Mouse (Mus musculus): ENCODE results near the gene Pard3b. TPM values are rescaled to one million over a fixed set of nuclear protein-coding genes. Genes with fewer than 3 reads are reported as not detected.

Gene Pard3b
- total RNA-seq, 2 experiments from 2014 or later = 12.1 to 15.6 TPM

DNA sequence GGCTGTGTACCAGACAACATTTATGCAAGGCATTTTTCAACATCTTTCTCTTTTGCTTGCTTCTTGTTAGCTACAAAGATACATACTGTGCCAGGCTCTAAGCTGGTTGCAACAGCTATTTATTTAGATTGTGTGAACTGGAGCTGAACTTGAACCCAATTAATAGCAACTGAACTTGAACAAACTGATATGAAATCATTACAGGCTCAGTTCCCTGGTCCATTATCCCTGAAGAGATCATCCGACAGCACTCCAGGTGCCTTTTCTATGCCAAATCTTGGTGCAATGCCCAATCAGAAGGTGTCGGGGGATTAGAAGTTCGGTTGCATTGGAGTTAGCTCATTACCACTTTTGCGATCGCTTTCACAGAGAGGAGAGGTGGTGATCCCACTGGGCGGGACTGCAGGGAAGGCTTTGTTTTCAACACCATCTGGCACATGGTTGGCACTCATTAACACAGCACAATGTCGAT lies 414.6 kb downstream of the Pard3b start:
- no peak for DNase-seq
- intact Hi-C loops (cut with DNase I) = no loop called here

GRCm38 (mm10) chr1:62055280-62055679 lies 416.7 kb downstream of the Pard3b start:
- intact Hi-C loops (cut with DNase I) = no loop called here
- no peak for DNase-seq

DNA sequence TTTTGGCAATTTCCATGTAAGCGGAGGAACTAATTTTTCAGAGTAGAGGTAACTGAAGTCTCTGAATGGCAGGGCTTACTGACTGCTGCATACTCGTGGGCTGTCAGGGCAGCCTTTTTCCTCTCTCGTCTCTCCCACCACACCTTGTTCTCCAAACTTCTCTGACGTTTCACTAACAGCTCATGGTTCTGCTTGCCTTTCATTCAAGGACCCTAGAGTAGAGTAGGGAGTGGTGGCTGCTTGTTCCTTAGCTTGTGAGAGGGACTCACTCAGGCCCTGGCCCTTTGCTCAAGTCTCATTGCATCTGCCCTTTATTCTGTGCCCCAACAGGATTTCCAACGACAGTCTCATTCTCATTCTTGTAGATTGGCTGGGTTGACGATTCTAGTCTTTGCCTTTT lies 432.0 kb downstream of the Pard3b start:
- intact Hi-C loops (cut with DNase I) = no loop called here
- DNase-seq = no peak

GRCm38 (mm10) chr1:62071139-62071538 lies 432.5 kb downstream of the Pard3b start:
- DNase-seq = no peak
- intact Hi-C loops (cut with DNase I) = no loop called here

- intact Hi-C loops (cut with DNase I) = no loop called here
Observed at GRCm38 (mm10) chr1:62076171-62076570, 437.5 kb downstream of the Pard3b start.

GRCm38 (mm10) chr1:62081129-62081528 lies 442.5 kb downstream of the Pard3b start:
- no peak for DNase-seq
- intact Hi-C loops (cut with DNase I) = no loop called here

More at GRCm38 (mm10) chr1:62076171-62076570, 437.5 kb downstream of the Pard3b start:
- DNase-seq = no peak

DNA sequence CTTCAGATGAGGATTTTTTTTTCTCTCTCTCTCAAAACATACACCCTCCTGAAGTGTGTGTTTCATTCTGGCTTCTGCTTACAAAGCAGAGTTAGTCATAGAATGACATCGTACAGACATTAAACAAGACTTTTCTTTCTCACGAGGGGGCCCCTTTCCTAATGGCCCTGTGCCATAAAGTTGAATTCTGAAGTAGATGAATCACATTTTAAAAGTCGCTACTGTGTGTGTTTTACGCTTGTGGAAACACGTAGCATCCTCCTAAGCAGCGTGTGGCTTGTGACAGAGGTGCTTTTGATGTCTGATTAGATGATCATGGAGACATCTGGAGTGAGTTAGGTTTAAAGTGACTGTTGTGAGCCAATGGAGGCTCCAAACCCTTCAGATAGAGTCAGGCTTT lies 447.4 kb downstream of the Pard3b start:
- intact Hi-C loops (cut with DNase I) = no loop called here
- no peak for DNase-seq

DNA sequence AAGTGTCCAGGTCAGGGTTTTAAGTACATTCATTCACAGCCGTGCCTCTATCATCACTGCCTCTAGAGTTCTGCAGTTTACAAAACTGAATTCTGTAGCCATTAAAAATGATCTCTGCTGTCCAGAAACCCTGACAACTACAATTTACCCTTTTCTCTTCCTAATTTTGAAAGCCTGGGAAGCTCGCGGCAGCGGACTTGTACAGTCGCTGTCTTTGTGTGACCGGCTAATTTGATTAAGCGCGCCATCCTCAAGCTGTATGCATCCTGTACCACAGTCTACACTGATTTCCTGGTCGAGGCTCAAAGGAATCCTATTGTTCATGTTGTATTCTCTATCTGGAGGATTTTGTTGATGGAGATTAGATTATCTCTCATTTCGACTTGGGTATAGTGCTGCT lies 448.8 kb downstream of the Pard3b start:
- intact Hi-C loops (cut with DNase I) = no loop called here
- DNase-seq = no peak

DNA sequence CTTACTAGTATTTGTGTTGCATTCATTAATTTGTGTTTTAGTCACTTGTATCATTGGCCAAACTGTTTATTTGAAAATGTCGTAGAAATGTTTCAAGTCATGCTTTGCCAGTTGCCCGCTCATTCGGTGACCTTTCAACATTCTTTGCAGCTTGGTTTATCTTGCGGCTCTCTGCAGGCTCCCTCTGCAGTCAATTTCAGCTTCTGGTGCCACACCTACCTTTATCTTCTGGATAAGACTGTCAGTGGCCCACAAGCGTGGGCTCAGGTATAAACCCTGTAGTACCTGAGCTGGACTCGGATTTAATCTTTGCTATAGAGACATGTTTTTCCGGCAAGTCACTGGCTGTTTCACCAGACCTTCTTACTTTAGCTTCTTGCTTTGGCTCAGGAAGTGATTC lies 456.3 kb downstream of the Pard3b start:
- intact Hi-C loops (cut with DNase I) = no loop called here
- DNase-seq = no peak

GRCm38 (mm10) chr1:62122426-62122825 lies 483.8 kb downstream of the Pard3b start:
- no peak for DNase-seq
- intact Hi-C loops (cut with DNase I) = no loop called here

- intact Hi-C loops (cut with DNase I) = no loop called here
- DNase-seq = no peak
Observed at GRCm38 (mm10) chr1:62129186-62129585, 490.6 kb downstream of the Pard3b start.

DNA sequence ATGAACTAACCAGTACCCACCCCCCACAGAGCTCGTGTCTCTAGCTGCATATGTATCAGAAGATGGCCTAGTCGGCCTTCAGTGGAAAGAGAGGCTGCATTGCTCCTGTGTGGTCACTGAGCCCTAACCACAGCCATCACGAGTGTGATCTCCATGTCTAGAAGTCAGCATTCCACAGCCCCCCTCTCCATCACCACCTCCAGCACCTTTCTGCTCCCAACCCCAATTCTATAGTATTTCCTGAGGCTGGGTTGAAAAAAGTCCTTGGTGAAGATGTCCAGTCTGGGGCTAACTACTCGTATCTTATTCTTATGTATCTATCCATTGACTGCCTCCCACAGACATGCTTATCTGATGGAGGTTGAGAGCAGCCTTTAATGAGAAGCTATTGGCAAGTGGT lies 509.5 kb downstream of the Pard3b start:
- no peak for DNase-seq
- intact Hi-C loops (cut with DNase I) = no loop called here

DNA sequence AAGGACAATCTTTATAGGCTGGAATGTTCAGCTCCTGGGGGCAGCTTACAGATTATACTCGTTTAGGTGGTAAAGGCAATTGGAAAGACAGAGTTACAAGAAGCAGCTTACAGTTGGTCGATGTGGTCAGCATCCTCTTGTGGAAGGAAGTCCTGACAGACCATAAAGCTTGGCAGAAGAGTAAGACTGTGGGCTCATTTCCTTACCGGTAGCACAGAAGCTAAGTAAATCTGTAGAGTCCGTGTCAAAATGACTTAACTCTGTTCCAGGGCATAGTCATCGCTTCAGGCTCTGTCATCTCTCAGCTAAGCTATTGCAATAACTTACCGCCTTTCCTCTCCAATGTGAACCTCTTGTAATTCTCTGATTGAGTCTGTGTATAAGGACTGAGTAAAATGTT lies 510.2 kb downstream of the Pard3b start:
- intact Hi-C loops (cut with DNase I) = no loop called here
- no peak for DNase-seq

- no peak for DNase-seq
- intact Hi-C loops (cut with DNase I) = no loop called here
Observed at GRCm38 (mm10) chr1:62155970-62156369, 517.3 kb downstream of the Pard3b start.

GRCm38 (mm10) chr1:62159592-62159991 lies 521.0 kb downstream of the Pard3b start:
- DNase-seq = no peak
- intact Hi-C loops (cut with DNase I) = no loop called here

- intact Hi-C loops (cut with DNase I) = loop anchor here (10.0 kb wide), 1 partner anchor 520 kb away; no protein-coding TSS in a partner anchor
- peak; percentile 6 to 16 for DNase-seq
Observed at GRCm38 (mm10) chr1:62175013-62175640, 536.5 kb downstream of the Pard3b start.

- peak in 1 of 2 experiments; percentile 6 for DNase-seq
- intact Hi-C loops (cut with DNase I) = loop anchor here (10.0 kb wide), 1 partner anchor 223 kb away; no protein-coding TSS in a partner anchor
Observed at GRCm38 (mm10) chr1:62181638-62182037, 543.0 kb downstream of the Pard3b start.

DNA sequence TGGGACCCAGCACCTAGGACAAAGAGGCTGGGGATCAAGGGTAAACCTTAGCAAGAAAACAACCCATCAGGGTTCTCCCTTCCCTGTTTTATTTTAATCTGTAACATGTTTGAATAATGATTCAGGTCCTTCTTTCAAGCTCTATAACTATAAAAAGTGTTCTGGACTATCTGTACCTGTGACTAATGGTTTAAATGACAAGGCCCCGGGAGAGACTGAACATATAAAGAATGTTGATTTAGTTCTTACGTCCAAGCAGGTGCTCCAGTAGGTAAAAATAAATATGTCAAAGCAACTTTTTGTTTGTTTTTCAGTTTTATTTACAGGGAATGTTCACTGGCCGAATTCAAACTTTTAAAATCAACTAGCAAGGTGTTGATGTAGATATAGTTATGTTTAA lies 544.0 kb downstream of the Pard3b start:
- DNase-seq = no peak
- intact Hi-C loops (cut with DNase I) = loop anchor here (10.0 kb wide), 1 partner anchor 222 kb away; no protein-coding TSS in a partner anchor

GRCm38 (mm10) chr1:62190786-62191185 lies 552.2 kb downstream of the Pard3b start:
- DNase-seq = no peak
- intact Hi-C loops (cut with DNase I) = no loop called here

- intact Hi-C loops (cut with DNase I) = no loop called here
- no peak for DNase-seq
Observed at GRCm38 (mm10) chr1:62197515-62197914, 558.9 kb downstream of the Pard3b start.

DNA sequence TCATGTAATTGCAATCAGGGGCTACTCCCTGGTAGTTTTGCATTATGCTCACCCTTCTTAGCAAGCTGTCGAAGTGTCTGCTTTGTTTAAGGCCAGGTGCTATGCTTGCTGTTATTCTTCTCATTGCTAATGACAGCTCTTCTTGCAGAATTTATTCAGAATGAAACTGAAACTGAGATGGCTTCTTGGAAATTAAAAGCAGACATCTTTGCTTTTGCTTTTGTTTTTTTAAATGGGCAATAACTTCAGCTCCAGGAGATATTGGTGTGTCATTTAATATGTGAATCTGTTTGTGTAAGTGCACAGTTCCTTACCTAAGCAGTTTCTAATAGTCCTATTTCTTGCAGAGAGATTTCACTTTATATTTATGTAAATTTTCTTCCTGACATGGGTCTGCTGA lies 562.3 kb downstream of the Pard3b start:
- no peak for DNase-seq
- intact Hi-C loops (cut with DNase I) = no loop called here

DNA sequence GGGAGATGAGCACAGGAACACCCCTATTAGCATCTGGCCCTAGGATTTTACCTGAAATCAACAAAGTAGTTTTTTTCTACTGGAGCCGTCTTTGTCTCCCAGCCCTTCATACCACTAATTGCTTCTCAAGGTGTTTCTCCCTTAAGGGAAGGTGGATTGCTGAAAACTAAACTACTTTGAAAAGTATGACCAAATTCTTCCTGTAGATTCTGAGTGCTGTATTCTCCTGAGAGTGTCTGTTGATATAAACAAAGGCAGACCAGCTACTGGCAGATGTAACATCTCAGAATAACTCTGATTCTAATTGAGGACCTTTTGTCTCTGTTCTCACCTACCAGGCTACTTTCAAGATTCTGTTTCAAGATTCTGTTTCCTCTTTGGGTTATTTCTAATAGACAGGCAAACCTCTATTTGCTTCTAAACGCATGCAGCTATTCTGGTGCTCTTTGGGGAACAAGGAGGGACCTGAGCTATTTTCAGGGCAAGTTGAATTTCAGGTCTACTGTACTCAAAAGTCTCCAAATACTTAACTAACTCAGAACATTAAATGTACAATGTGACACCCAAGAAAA lies 563.1 kb downstream of the Pard3b start:
- intact Hi-C loops (cut with DNase I) = no loop called here
- DNase-seq = no peak
